Comparison of ENCODE assay signal across 8 mouse cellular contexts in the genomic region with DNA sequence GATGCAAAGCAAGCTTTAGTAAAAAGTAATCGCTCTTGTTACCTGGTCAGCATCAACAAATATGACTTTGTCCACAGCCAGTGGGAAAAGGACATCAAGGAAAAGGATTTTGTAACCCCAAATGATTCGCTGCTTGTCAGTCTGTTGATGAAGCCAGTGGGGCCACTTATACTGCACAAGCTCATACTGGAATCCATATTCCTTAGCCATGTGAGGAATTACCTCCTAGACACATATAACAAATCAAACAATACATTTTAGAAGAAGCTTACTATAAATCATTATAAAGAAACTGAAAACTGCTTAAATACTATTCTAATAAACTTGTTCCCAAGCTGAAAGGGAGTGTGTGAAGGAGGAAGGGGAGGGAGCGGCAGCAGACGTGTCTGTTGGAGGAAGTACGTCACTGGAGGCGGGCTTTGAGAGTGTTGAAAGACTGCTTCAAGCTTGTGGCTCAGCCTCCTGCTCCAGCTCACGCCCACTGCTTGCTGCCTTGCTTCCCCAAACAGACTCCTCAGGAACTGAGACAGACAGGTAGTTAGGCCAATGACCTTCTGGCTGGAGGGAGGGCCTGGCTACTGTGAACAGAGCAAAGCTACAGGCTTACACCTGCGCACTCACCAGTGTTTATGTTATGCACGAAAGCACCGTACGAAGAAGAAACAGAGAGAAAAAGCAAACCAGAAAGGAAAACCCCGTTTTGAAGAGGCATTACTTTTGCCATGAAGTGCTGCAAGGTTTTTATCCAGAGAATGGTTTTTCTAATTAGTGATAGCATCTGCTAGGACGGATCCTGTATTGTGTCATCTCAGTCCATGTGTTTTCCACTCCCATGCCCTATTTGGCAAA.
A peak's percentile ranks its signal among the peaks of the same experiment; 100 is the strongest.
DNase-seq lines count a peak whose midpoint lies in the region; ATAC-seq and TF ChIP-seq lines count a peak whose summit lies in the region.

No protein-coding gene starts in this region.

- H3K9me3 ChIP-seq in hindbrain, embryonic 12.5 days (replicated peaks): no peaks in the 10 kb centered on the region
- H3K9me3 ChIP-seq in lung, postnatal 0 days (ENCODE audit: low read length): no peaks in the 10 kb centered on the region

- under 1% methylated on average over 13 of the region's 13 CpGs for WGBS in hindbrain, embryonic 12.5 days
- 3% methylated on average over 13 of the region's 13 CpGs for WGBS in lung, postnatal 0 days

- DNase-seq in T-cell, adult 2 months (ENCODE audit: low spot score): peak; percentile 98
- peak; percentile 98 to 99 for DNase-seq in cerebellum, postnatal 25 days
- DNase-seq in frontal cortex, postnatal 14 days (ENCODE audit: low spot score in 2 of 2): peak; percentile 93 to 97
- DNase-seq in layer of hippocampus, postnatal 10 days (ENCODE audit: low spot score in 2 of 2): peak; percentile 94 to 95
- peak; percentile 99 for DNase-seq in lung, postnatal 0 days (ENCODE audit: low spot score)
- DNase-seq in ovary, postnatal 14 days (ENCODE audit: low spot score): peak; percentile 94
- DNase-seq in thymus, postnatal 10 days (ENCODE audit: low spot score in 2 of 2): peak; percentile 92 to 95

- H3K27ac ChIP-seq in hindbrain, embryonic 12.5 days: peak overlapping the region; percentile 72
- H3K27ac ChIP-seq in lung, postnatal 0 days (ENCODE audit: low read length): peak overlapping the region; percentile 88

- ATAC-seq in hindbrain, embryonic 12.5 days (ENCODE audit: low FRiP score): peak; percentile 100
- ATAC-seq in lung, postnatal 0 days: peak; percentile 100

- peaks cover 8% of the 10 kb centered on the region; the same call in 1 of the 2 replicates for H3K36me3 ChIP-seq in hindbrain, embryonic 12.5 days
- H3K36me3 ChIP-seq in lung, postnatal 0 days (ENCODE audit: insufficient read depth, low read length): no peaks in the 10 kb centered on the region

- H3K4me1 ChIP-seq in hindbrain, embryonic 12.5 days: peaks cover 6% of the 10 kb centered on the region; the same call in 1 of the 2 replicates
- H3K4me1 ChIP-seq in lung, postnatal 0 days (ENCODE audit: insufficient read depth, low read depth, low read length): no peaks in the 10 kb centered on the region

- no peak for TF ChIP-seq CTCF in lung, postnatal 0 days (IDR thresholded peaks at IDR 0.05)

- peak overlapping the region; percentile 57 for H3K9ac ChIP-seq in hindbrain, embryonic 12.5 days
- peak overlapping the region; percentile 43; the same call in 1 of the 2 replicates for H3K9ac ChIP-seq in lung, postnatal 0 days (replicated peaks; ENCODE audit: low read depth)

- H3K27me3 ChIP-seq in hindbrain, embryonic 12.5 days: no peaks in the 10 kb centered on the region
- H3K27me3 ChIP-seq in lung, postnatal 0 days (replicated peaks; ENCODE audit: insufficient read depth, low read length): no peaks in the 10 kb centered on the region

- TF ChIP-seq EP300 in lung, postnatal 0 days (IDR thresholded peaks at IDR 0.05): no peak

- H3K4me3 ChIP-seq in hindbrain, embryonic 12.5 days: peak overlapping the region; percentile 48
- peak overlapping the region; percentile 50 for H3K4me3 ChIP-seq in lung, postnatal 0 days (ENCODE audit: low read depth, low read length)

- H3K4me2 ChIP-seq in hindbrain, embryonic 12.5 days (replicated peaks): peak overlapping the region; percentile 90
- peak overlapping the region; percentile 68 for H3K4me2 ChIP-seq in lung, postnatal 0 days (replicated peaks; ENCODE audit: low read depth, low read length)

Comparison
In these comparisons a context has a peak if more than half of its experiments do, and no peak if none do; other contexts are left out.
1. Peak in every context shown above with its lines: DNase-seq, ATAC-seq, H3K4me3 ChIP-seq and H3K27ac ChIP-seq.